Mouse (Mus musculus) c-Kit-positive CD71-negative TER-119-negative erythroid progenitor cells, embryonic 14.5 days (primary cell): Measurements from ENCODE around the gene Ptprd.
"Not testable (repeated sequence)": the region's sequence is repeated elsewhere in the genome, so short reads cannot be mapped to it uniquely, and the experiment has no call there.

Experiments used
- DNase-seq: peaks from one replicate; pipeline ENCODE4 v3.0.0-alpha.2; 2013; ENCODE audit warnings: low read depth

The Ptprd gene

DNA sequence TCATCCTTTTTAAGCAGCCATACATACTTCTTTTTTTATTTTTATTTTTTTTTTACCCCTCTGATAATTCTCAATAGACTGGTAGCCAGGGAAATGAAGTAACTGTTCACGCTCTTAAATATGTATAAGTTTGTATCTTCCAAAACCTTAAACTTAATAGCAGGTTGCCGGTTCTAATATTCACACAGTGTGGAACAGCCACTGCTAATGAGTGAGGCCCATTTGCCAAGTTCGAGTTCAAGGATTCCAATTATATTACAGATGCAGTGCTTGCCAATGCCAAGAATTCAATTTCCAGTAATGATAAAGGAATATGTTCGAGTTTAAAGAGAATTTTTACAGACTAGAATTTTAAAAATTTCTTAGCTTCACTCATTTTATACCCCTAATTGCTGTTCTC, 322.3 kb downstream of the Ptprd start:
- DNase-seq: no peak

DNA sequence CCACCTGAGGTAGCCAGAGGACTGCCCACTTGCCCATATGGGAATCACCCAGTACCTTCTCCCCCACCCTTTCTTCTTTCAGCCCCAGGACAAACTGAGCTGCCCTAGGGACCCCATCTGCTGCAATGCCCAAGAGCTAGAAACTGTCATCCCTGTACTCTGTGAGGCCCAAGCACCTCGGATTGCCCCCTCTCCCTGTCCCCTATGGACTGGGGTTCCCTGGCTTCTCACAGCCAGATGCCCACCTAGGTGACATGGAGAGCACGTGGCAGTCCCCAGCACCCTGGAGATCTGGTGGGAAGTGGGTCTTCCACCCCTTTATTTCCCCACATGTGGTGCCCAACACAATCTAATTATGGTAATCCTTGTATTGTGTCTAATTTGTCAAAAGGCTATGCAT, 331.5 kb downstream of the Ptprd start:
- DNase-seq: no peak

- no peak for DNase-seq
These were observed 350.5 kb downstream of the Ptprd start for GRCm38 (mm10) chr4:77861269-77861668.

DNA sequence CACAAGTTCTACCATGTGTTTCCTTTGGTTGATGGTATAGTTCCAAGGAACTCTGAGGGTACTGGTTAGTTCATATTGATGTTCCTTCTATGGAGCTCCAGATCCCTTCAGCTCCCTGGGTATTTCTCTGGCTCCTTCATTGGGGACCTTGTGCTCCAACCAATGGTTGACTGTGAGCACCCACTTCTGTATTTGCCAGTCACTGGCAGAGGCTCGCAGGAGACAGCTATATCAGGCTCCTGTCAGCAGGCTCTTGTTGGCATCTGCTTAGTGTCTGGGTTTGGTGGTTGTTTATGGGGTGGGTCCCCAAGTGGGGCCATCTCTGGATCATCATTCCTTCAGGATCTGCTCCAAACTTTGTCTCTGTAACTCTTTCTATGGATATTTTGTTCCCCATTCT, 414.4 kb downstream of the Ptprd start:
- not testable (repeated sequence) for DNase-seq

GRCm38 (mm10) chr4:77777237-77777636, 434.5 kb downstream of the Ptprd start:
- DNase-seq: no peak

GRCm38 (mm10) chr4:77763790-77764189, 448.0 kb downstream of the Ptprd start:
- DNase-seq: no peak

DNA sequence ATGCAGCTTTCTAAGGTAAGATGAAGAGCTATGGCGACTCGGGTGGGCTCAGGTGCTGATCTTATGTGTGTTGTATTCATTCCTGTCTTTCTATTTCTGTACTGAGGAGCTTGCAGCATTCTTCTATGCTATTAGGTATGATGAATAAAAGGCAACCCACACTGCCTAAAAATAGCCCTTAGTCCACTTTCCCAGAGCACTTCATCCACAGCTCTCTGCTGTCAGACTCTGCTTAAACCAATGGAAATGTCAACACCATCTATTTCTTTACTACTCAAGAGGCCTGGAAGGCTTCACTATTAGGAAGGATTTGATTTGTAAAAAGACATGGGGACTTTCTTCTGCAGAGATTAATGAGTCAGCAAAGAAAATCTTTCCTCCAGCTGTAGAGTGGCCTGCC, 468.4 kb downstream of the Ptprd start:
- no peak for DNase-seq

DNA sequence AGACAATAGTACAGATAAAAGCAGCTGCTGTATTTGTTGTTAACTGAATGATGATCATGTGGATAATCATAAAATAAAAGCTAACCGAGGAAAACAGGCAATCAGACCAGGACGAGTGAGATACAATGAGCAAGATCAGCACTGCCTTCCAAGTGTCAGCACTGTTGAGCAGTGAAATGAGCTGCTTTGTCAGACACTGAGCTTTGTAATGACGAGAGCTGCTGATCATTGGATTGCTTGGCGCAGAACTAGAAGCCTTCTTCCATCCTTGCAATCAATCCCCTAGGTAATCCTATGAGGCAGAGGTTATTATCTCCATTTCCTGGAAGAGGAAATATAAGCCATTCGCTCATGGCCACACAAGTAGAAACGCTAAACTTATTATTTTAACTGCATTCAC, 489.9 kb downstream of the Ptprd start:
- no peak for DNase-seq

DNA sequence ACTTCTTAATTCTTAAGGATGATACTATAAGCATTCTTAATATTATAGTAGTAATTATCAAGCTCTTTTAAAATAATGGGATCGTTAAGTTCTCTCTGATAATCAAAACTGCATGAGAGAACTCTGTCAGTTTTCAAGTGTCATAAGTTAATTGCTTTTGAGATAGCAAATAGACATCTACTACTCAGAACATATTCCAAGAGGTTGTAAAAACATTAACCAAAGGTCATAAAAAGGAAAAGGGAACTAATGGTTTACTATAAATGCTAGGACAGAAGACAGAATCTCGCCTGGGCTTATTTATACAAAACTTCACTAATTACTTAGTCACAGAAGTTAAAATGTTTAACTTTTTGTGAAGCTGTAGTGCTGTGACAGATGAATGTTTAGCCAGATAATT, 494.0 kb downstream of the Ptprd start:
- DNase-seq: no peak

GRCm38 (mm10) chr4:77710231-77710630, 501.5 kb downstream of the Ptprd start:
- no peak for DNase-seq

DNA sequence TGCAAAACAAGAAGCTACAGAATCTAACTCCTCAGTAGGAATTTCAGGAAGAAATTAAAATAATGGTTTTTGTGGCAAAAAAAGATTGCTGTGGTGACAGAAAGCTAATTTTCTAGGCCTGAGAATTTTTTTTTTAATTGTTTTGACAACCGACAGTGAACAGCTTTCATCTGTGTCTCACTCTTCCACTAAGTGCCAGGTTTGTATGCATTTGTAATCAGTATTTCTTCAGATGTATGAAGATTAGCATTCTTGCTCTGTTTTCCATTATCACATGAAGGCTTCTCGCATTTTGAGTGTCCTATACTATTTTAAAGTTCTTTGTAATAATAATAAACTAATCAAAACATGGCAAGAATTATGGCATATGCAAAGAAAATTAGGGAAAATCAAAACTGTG, 513.5 kb downstream of the Ptprd start:
- DNase-seq: no peak

- no peak for DNase-seq
These were observed 536.0 kb downstream of the Ptprd start for GRCm38 (mm10) chr4:77675798-77676197.

GRCm38 (mm10) chr4:77664761-77665160, 547.0 kb downstream of the Ptprd start:
- no peak for DNase-seq

DNA sequence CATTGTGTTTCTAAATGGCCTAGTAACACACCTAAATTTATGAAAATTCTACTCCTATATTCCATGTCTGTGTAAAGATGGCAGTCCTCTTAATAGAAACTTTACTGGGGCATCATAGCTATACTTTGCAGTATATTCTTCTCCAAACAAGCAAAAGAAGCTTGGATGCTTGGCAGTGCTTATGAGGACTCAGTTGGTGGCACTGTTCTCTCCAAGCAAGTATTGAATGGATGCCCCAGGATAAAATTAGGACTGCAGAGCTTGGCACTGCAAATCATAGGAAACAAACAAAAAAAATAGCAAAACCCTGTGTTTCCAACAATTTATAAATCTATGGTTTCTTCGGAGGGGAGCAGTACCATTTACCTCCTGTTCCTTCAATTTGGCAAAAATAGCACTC, 549.5 kb downstream of the Ptprd start:
- no peak for DNase-seq

GRCm38 (mm10) chr4:77655669-77656068, 556.1 kb downstream of the Ptprd start:
- DNase-seq: no peak

GRCm38 (mm10) chr4:77649615-77650325, 562.0 kb downstream of the Ptprd start:
- no peak for DNase-seq

- no peak for DNase-seq
These were observed 562.9 kb downstream of the Ptprd start for GRCm38 (mm10) chr4:77648911-77649310.

DNA sequence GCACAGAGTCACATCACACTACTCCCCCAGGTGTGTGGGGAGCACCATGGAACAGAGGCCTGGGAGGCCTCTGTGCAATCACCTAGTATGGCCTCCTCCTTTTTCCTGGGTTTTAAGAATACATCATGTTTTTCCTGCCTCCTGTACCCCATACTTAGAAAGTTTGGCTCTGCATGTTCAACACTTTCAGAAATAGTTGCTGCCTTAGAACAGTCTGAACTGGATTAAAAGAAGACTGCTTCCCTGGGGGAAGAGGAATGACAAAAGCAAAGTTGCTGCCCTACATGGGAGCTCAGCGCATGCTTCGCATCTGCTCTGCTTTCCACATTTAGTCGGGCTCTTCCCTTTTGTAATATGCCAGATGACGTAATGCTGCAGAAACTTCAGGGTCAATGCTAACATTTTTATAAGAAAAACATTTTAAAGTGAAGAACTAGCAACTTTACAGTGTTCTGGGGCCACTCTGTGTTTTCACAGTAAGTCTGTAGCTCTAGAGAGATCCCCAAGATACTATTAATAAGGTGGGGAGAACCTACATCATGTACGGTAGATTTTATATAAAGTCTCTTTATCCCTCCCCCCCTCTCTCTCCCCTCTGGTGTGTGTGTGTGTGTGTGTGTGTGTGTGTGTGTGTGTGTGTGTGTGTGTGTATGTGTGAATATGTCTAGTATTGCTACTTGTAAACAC, 564.2 kb downstream of the Ptprd start:
- DNase-seq: no peak

DNA sequence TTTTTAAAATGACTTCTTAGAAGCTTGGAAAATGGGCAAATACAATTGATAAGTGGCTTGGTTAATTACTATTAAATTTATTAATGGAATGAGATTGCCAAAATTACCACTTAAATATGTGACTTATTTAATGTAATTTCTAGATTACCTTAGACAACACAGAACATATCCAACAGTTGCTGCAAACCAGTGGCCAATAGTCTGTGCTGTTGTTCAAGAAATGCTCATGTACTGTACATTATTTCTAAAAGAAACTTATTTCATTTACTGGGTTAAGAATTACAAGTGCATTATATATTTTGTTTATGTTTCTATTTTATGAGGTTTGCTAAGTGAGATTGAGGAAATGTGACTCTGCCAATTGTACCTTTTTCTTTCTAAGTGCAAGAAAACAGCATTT, 567.3 kb downstream of the Ptprd start:
- no peak for DNase-seq

DNA sequence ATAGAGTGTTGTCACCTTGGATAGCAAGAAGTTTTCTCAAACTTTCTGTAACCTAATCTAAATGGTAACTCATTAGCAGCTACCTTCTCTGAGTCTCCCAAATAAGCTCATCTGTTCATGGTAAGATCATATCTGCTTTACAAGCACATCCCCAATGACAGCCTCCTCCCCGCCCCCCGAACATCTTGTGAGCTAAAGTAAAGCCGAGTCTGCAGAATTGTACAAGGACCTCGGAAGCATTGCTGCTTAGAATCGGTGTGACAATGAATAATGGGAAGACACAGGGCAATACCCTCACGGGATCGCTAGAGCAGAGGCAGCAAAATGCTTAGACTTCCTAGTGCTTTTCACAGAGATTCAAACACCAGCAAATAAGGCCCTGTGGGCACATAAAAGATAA, 571.7 kb downstream of the Ptprd start:
- DNase-seq: no peak

DNA sequence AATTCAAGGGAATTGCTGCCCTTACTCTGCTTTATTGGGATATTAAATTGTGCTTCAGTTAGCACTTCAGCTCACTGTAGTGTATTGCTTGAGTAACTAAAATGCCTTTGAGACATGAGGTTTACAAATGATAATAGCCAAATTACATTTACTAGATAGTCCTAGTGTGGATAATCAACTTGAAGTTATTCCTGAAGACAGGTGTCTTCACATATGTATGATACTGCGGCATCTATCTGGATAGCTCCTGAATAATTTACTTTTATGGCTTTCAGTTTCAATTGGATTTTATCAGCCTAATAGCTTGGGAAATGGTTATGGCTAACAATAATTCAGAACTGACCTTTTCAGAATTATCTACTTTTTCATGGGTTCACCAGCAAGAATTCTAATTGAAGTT, 598.6 kb downstream of the Ptprd start:
- no peak for DNase-seq

- DNase-seq: no peak
These were observed 625.1 kb downstream of the Ptprd start for GRCm38 (mm10) chr4:77586624-77587023.

DNA sequence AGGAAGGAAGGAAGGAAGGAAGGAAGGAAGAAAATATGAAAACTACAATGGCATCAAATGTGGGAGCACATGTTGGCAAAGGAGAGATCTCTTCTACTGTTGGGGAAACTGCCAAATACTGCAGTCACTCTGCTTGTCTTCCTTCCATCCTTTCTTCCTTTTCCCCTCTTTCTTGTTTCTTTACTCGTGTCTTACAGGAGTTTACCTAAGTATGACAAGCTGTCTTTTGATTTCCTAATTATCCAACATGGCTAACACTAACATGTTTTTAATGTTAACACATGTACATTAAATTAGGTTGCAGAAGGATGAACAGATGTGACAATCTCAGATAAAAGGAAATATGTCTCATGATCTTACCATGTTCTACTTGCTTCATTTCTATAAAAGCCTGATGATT, 625.5 kb downstream of the Ptprd start:
- DNase-seq: no peak
